Mouse (Mus musculus) kidney, embryonic 14.5 days (tissue): ENCODE results near the gene Tram1l1. TPM values are rescaled to one million over a fixed set of nuclear protein-coding genes. Genes with fewer than 3 reads are reported as not detected.
"Not testable (repeated sequence)": the region's sequence is repeated elsewhere in the genome, so short reads cannot be mapped to it uniquely, and the experiment has no call there.

Source experiments
- ATAC-seq: fragments of 200-750 bp; cut with Nextera tagmentation; 2 replicates; pipeline ENCODE4 v1.8.0; 2017; ENCODE audit warnings: moderate number of reproducible peaks, mild to moderate bottlenecking, moderate TSS enrichment, moderate library complexity; ENCODE audit not compliant: low FRiP score, low TSS enrichment
- H3K27ac ChIP-seq: fragments of 300-500 bp; sonication (generic); 2 replicates; pipeline ENCODE4 v1.5.1; 2014; ENCODE audit warnings: low read depth, mild to moderate bottlenecking, low read length, moderate library complexity, mixed read lengths
- H3K27me3 ChIP-seq: fragments of 300-500 bp; sonication (generic); 2 replicates; pipeline ENCODE4 v1.6.1; 2014; ENCODE audit warnings: mild to moderate bottlenecking, low read length; ENCODE audit not compliant: control insufficient read depth, insufficient read depth
- H3K36me3 ChIP-seq: fragments of 300-500 bp; sonication (generic); 2 replicates; pipeline ENCODE4 v1.6.1; 2014; ENCODE audit warnings: low read length, mixed read lengths; ENCODE audit not compliant: control insufficient read depth, insufficient read depth
- H3K4me1 ChIP-seq: fragments of 300-500 bp; sonication (generic); 2 replicates; pipeline ENCODE4 v1.6.1; 2014; ENCODE audit warnings: low read length, mixed read lengths; ENCODE audit not compliant: control insufficient read depth, insufficient read depth
- H3K4me2 ChIP-seq: fragments of 300-500 bp; sonication (generic); replicated peaks from 2 replicates; pipeline ENCODE4 v1.6.1; 2014; ENCODE audit warnings: low read depth, mild to moderate bottlenecking, low read length
- H3K4me3 ChIP-seq: fragments of 300-500 bp; sonication (generic); 2 replicates; pipeline ENCODE4 v1.5.1; 2014; ENCODE audit warnings: mild to moderate bottlenecking, low read length
- H3K9ac ChIP-seq: fragments of 300-500 bp; sonication (generic); 2 replicates; pipeline ENCODE4 v1.6.1; 2014; ENCODE audit warnings: low read depth, mild to moderate bottlenecking, low read length, moderate library complexity
- H3K9me3 ChIP-seq: fragments of 300-500 bp; sonication (generic); 2 replicates; pipeline ENCODE4 v1.6.1; 2016; ENCODE audit warnings: low read length; ENCODE audit not compliant: control insufficient read depth
- WGBS: fragments of 180-500 bp; shearing (Covaris S2); extraction: QIAGEN DNeasy Blood & Tissue Kit; methylation state at CpG from one replicate; pipeline ENCODE4 v1.1.7; 2014; 5-methylcytosine and 5-hydroxymethylcytosine counted together
- polyA plus RNA-seq: library from polyadenylated mRNA; unstranded; fragments of >200 nt; fragmentation: Nextera tagmentation; extraction: Ambion mirVana; gene quantifications from 2 replicates; pipeline ENCODE4 v1.2.1, GENCODE M21; 2014

Tram1l1 gene
- 8.5 and 9.0 TPM in 2 replicates for polyA plus RNA-seq

GRCm38 (mm10) chr3:124320821-124321576 lies at the start of gene Tram1l1:
TSS of gene Tram1l1 (plus strand) at chr3:124320855.
- Histone ChIP-seq H3K4me2 (peak within 1 kb of the TSS; percentile 67), H3K27ac (no peak within 1 kb of the TSS), H3K9me3 (no peaks in the 10 kb centered on the region), H3K4me1 (no peaks in the 10 kb centered on the region), H3K36me3 (no peaks in the 10 kb centered on the region), H3K9ac (peak within 1 kb of the TSS; percentile 61), H3K27me3 (no peaks in the 10 kb centered on the region; the same call in 1 of the 2 replicates), H3K4me3 (peak within 1 kb of the TSS; percentile 68)
- WGBS, result 3% methylated on average over 53 of the region's 53 CpGs
- peak; percentile 97 for ATAC-seq

- Histone ChIP-seq H3K9me3 (no peaks in the 10 kb centered on the region), H3K4me2 (no peak overlapping the region), H3K4me3 (no peak overlapping the region), H3K36me3 (no peaks in the 10 kb centered on the region), H3K4me1 (no peaks in the 10 kb centered on the region), H3K27ac (no peak overlapping the region), H3K27me3 (no peaks in the 10 kb centered on the region), H3K9ac (no peak overlapping the region)
- WGBS, result 82% methylated on average over 4 of the region's 4 CpGs
- ATAC-seq, result no peak
Observed at GRCm38 (mm10) chr3:124271229-124271628, 49.4 kb upstream of the Tram1l1 start.

- no peak overlapping the region for H3K4me3 ChIP-seq
Observed at GRCm38 (mm10) chr3:124271668-124272067, 49.0 kb upstream of the Tram1l1 start.

GRCm38 (mm10) chr3:124272465-124273089 lies 48.1 kb upstream of the Tram1l1 start:
- WGBS, result 71% methylated on average over 2 of the region's 2 CpGs
- no peak overlapping the region for H3K4me2 ChIP-seq
- no peaks in the 10 kb centered on the region for H3K36me3 ChIP-seq
- no peak overlapping the region for H3K27ac ChIP-seq
- no peaks in the 10 kb centered on the region for H3K4me1 ChIP-seq
- no peaks in the 10 kb centered on the region for H3K27me3 ChIP-seq
- no peak overlapping the region for H3K9ac ChIP-seq
- no peak overlapping the region for H3K4me3 ChIP-seq
- H3K9me3 ChIP-seq, result no peaks in the 10 kb centered on the region
- no peak for ATAC-seq

More at GRCm38 (mm10) chr3:124271668-124272067, 49.0 kb upstream of the Tram1l1 start:
- H3K4me1 ChIP-seq, result no peaks in the 10 kb centered on the region
- 85% methylated on average over 3 of the region's 3 CpGs for WGBS
- H3K9me3 ChIP-seq, result no peaks in the 10 kb centered on the region
- no peaks in the 10 kb centered on the region for H3K27me3 ChIP-seq
- H3K36me3 ChIP-seq, result no peaks in the 10 kb centered on the region
- no peak for ATAC-seq
- no peak overlapping the region for H3K27ac ChIP-seq
- no peak overlapping the region for H3K4me2 ChIP-seq
- no peak overlapping the region for H3K9ac ChIP-seq

- H3K36me3 ChIP-seq, ATAC-seq, H3K9ac ChIP-seq, H3K4me3 ChIP-seq, H3K4me2 ChIP-seq, H3K9me3 ChIP-seq, H3K4me1 ChIP-seq, H3K27ac ChIP-seq, H3K27me3 ChIP-seq: not testable (repeated sequence)
- WGBS, result 15% methylated on average over 13 of the region's 13 CpGs
Observed at GRCm38 (mm10) chr3:124274928-124275609, 45.6 kb upstream of the Tram1l1 start.

- WGBS, result 45% methylated on average over 6 of the region's 7 CpGs
- not testable (repeated sequence) for ATAC-seq
Observed at GRCm38 (mm10) chr3:124288936-124289335, 31.7 kb upstream of the Tram1l1 start.

GRCm38 (mm10) chr3:124319254-124319653 lies 1.4 kb upstream of the Tram1l1 start:
- H3K27me3 ChIP-seq, result no peaks in the 10 kb centered on the region; the same call in 1 of the 2 replicates
- no peak overlapping the region for H3K27ac ChIP-seq
- no peaks in the 10 kb centered on the region for H3K4me1 ChIP-seq
- H3K4me3 ChIP-seq, result no peak overlapping the region
- H3K4me2 ChIP-seq, result no peak overlapping the region
- no peak overlapping the region for H3K9ac ChIP-seq
- H3K9me3 ChIP-seq, result no peaks in the 10 kb centered on the region
- WGBS, result 72% methylated on average over 4 of the region's 4 CpGs
- no peaks in the 10 kb centered on the region for H3K36me3 ChIP-seq
- ATAC-seq, result no peak

More at GRCm38 (mm10) chr3:124288936-124289335, 31.7 kb upstream of the Tram1l1 start:
- H3K27ac ChIP-seq, H3K4me1 ChIP-seq, H3K9ac ChIP-seq, H3K27me3 ChIP-seq, H3K4me2 ChIP-seq, H3K36me3 ChIP-seq, H3K9me3 ChIP-seq, H3K4me3 ChIP-seq: not testable (repeated sequence)

GRCm38 (mm10) chr3:124320398-124320797 lies 257 bp upstream of the Tram1l1 start:
- 11% methylated on average over 2 of the region's 2 CpGs for WGBS
- peak overlapping the region; percentile 61 for H3K9ac ChIP-seq
- H3K4me1 ChIP-seq, result no peaks in the 10 kb centered on the region
- peak overlapping the region; percentile 68 for H3K4me3 ChIP-seq
- peak; percentile 1; the same call in 1 of the 2 replicates for ATAC-seq
- H3K27me3 ChIP-seq, result no peaks in the 10 kb centered on the region; the same call in 1 of the 2 replicates
- no peak overlapping the region for H3K27ac ChIP-seq
- no peaks in the 10 kb centered on the region for H3K36me3 ChIP-seq
- H3K9me3 ChIP-seq, result no peaks in the 10 kb centered on the region
- H3K4me2 ChIP-seq, result peak overlapping the region; percentile 67

GRCm38 (mm10) chr3:124346445-124346844 lies 25.8 kb downstream of the Tram1l1 start:
- Histone ChIP-seq H3K36me3 (no peaks in the 10 kb centered on the region), H3K9me3 (no peaks in the 10 kb centered on the region), H3K27me3 (no peaks in the 10 kb centered on the region), H3K27ac (no peak overlapping the region), H3K9ac (no peak overlapping the region), H3K4me1 (no peaks in the 10 kb centered on the region), H3K4me2 (no peak overlapping the region), H3K4me3 (no peak overlapping the region)
- no peak for ATAC-seq
